Mouse (Mus musculus): ENCODE measurements around the gene Psmg4. TPM values are rescaled to one million over a fixed set of nuclear protein-coding genes. Genes with fewer than 3 reads are reported as not detected.

The Psmg4 gene
- polyA plus RNA-seq, 1 experiment from 2014 or later: 82.3 TPM

DNA sequence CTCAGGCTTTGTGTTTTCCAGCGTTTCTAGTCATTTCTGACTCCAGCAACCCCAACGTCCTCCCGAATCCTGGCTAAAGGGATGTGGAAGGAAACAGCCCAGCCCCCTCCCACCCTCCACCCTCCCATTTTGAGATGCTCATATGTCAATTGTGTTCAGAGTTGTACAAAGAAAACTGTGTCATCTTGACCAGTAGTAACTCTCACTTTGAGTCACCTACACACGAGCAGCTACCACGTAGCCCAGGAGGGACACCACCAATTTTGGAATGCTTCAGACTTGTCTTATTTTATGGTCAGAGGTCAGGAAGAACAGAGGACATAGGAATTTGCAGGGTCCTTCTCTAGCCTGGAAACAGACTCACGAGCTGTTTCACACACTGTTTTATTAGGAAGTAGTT, 11.3 kb downstream of the Psmg4 start:
- no peak overlapping the region for H3K27ac ChIP-seq (ENCODE audit: low read length)
- WGBS: 97% methylated on average over 6 of the region's 6 CpGs
- no peaks in the 10 kb centered on the region for H3K27me3 ChIP-seq (replicated peaks; ENCODE audit: control insufficient read depth, insufficient read depth, low read length)
- no peak for ATAC-seq
- no peak overlapping the region for H3K4me2 ChIP-seq (ENCODE audit: low read length)
- H3K4me1 ChIP-seq (replicated peaks; ENCODE audit: control insufficient read depth, insufficient read depth, low read length): no peaks in the 10 kb centered on the region
- no peak overlapping the region for H3K9ac ChIP-seq (replicated peaks; ENCODE audit: low read depth, low read length)
- H3K36me3 ChIP-seq (ENCODE audit: control insufficient read depth, insufficient read depth): no peaks in the 10 kb centered on the region
- H3K4me3 ChIP-seq (replicated peaks; ENCODE audit: low read length): no peak overlapping the region
- H3K9me3 ChIP-seq (ENCODE audit: control insufficient read depth, low read length): no peaks in the 10 kb centered on the region

DNA sequence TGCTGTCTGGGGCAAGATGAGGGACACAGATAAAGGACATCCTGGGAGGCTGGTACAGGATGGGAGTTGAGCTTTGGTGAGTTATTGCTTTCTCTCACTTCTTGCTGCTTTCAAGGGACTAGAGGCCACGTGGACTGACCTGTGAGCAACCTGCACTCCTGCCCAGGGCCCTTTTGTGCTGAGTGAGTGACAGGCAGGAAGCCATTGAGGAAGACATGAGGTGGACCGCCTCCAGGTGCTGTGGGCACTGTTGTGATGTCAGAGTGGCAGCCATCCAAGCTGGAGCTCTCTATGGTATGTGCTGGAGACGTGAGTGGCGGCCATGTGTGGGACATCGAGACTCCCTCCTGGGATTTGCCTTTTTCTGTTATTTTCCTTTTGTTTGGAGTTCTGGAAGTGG, 18.9 kb downstream of the Psmg4 start:
- WGBS: 68% methylated on average over 5 of the region's 5 CpGs
- H3K4me2 ChIP-seq (ENCODE audit: low read length): no peak overlapping the region
- peaks cover 14% of the 10 kb centered on the region for H3K36me3 ChIP-seq (ENCODE audit: control insufficient read depth, insufficient read depth)
- H3K9me3 ChIP-seq (ENCODE audit: control insufficient read depth, low read length): no peaks in the 10 kb centered on the region
- no peak for ATAC-seq
- no peak overlapping the region for H3K27ac ChIP-seq (ENCODE audit: low read length)
- no peak overlapping the region for H3K4me3 ChIP-seq (replicated peaks; ENCODE audit: low read length)
- no peak overlapping the region for H3K9ac ChIP-seq (replicated peaks; ENCODE audit: low read depth, low read length)
- H3K27me3 ChIP-seq (replicated peaks; ENCODE audit: control insufficient read depth, insufficient read depth, low read length): no peaks in the 10 kb centered on the region
- no peaks in the 10 kb centered on the region for H3K4me1 ChIP-seq (replicated peaks; ENCODE audit: control insufficient read depth, insufficient read depth, low read length)

- 91% methylated on average over 2 of the region's 2 CpGs for WGBS
- ATAC-seq: no peak
- Histone ChIP-seq H3K4me1 (replicated peaks; ENCODE audit: control insufficient read depth, insufficient read depth, low read length) (no peaks in the 10 kb centered on the region), H3K4me3 (replicated peaks; ENCODE audit: low read length) (no peak overlapping the region), H3K9me3 (ENCODE audit: control insufficient read depth, low read length) (no peaks in the 10 kb centered on the region), H3K36me3 (ENCODE audit: control insufficient read depth, insufficient read depth) (peaks cover 11% of the 10 kb centered on the region), H3K27me3 (replicated peaks; ENCODE audit: control insufficient read depth, insufficient read depth, low read length) (no peaks in the 10 kb centered on the region), H3K9ac (replicated peaks; ENCODE audit: low read depth, low read length) (no peak overlapping the region), H3K27ac (ENCODE audit: low read length) (no peak overlapping the region), H3K4me2 (ENCODE audit: low read length) (no peak overlapping the region)
Observed at GRCm38 (mm10) chr13:34185371-34185770, 22.6 kb downstream of the Psmg4 start.

- Histone ChIP-seq H3K27me3 (replicated peaks; ENCODE audit: control insufficient read depth, insufficient read depth, low read length) (no peaks in the 10 kb centered on the region), H3K9ac (replicated peaks; ENCODE audit: low read depth, low read length) (no peak overlapping the region), H3K4me3 (replicated peaks; ENCODE audit: low read length) (no peak overlapping the region), H3K4me2 (ENCODE audit: low read length) (no peak overlapping the region), H3K27ac (ENCODE audit: low read length) (no peak overlapping the region), H3K36me3 (ENCODE audit: control insufficient read depth, insufficient read depth) (peaks cover 6% of the 10 kb centered on the region; the same call in 1 of the 2 replicates), H3K9me3 (ENCODE audit: control insufficient read depth, low read length) (no peaks in the 10 kb centered on the region), H3K4me1 (replicated peaks; ENCODE audit: control insufficient read depth, insufficient read depth, low read length) (no peaks in the 10 kb centered on the region)
- 9% methylated on average over 5 of the region's 5 CpGs for WGBS
- ATAC-seq: peak; percentile 90
Observed at GRCm38 (mm10) chr13:34187571-34187970, 24.8 kb downstream of the Psmg4 start.

DNA sequence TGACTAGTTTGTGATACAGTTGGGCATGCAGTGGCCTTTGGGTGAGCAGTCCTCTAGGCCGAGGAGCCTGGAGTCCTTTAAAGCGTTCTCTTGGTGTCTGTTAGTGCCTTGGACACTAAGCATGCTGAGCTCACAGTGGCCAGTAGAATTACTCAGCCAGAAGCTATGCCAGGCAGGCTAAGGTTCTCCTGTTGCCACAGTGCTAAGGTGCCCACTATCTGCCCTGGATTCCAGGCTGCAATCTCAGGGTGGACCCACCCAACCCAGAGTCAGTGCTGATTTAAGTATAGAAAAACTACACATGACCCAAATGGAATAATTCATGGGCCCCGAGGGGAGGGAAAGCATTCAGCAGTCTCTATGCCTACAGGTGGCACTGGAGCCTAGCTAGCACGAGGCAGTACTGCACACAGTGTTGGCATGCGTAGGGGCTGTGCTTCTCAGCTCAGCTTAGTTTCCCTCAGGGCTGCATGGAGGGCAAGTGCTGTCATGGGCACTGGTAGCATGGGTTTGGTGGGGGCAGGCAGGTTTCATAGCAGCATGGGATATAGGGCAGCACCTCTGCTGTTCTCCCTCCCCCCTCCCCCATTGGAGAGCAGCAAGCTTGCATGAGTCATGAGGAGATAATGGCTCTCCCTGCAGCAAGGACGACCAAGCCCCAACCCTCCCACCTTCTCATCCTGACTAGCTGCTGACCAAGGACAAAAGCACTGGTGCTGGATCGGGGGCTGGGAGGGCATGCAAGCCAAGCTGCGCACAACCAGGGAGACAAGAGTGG, 29.8 kb downstream of the Psmg4 start:
- Histone ChIP-seq H3K36me3 (ENCODE audit: control insufficient read depth, insufficient read depth) (peaks cover 12% of the 10 kb centered on the region), H3K27ac (ENCODE audit: low read length) (no peak overlapping the region), H3K4me2 (ENCODE audit: low read length) (no peak overlapping the region), H3K4me3 (replicated peaks; ENCODE audit: low read length) (no peak overlapping the region), H3K27me3 (replicated peaks; ENCODE audit: control insufficient read depth, insufficient read depth, low read length) (no peaks in the 10 kb centered on the region), H3K9ac (replicated peaks; ENCODE audit: low read depth, low read length) (no peak overlapping the region), H3K9me3 (ENCODE audit: control insufficient read depth, low read length) (no peaks in the 10 kb centered on the region), H3K4me1 (replicated peaks; ENCODE audit: control insufficient read depth, insufficient read depth, low read length) (no peaks in the 10 kb centered on the region)
- ATAC-seq: peak; percentile 75
- 54% methylated on average over 8 of the region's 8 CpGs for WGBS

DNA sequence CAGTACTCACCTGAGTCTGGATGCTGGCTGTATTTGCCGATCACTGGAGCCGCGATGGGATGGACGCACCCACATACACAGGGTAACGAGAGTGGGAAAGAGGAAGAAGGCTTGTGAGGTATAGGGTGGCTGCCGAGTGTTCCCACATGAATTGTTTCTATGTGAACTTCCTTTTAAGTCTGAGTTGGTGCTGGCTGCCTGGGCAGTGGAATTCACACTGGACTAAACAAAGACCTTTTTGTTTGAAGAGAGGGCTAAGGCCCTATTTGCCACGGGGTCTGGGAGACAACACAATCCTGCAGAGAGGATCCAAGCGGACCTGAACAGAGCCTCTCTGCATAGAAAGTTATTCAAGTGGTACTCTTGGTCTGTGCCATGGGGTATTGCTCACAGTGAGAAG, 30.6 kb downstream of the Psmg4 start:
- Histone ChIP-seq H3K27me3 (replicated peaks; ENCODE audit: control insufficient read depth, insufficient read depth, low read length) (no peaks in the 10 kb centered on the region), H3K36me3 (ENCODE audit: control insufficient read depth, insufficient read depth) (peaks cover 12% of the 10 kb centered on the region), H3K27ac (ENCODE audit: low read length) (no peak overlapping the region), H3K4me2 (ENCODE audit: low read length) (no peak overlapping the region), H3K4me3 (replicated peaks; ENCODE audit: low read length) (no peak overlapping the region), H3K9ac (replicated peaks; ENCODE audit: low read depth, low read length) (no peak overlapping the region), H3K4me1 (replicated peaks; ENCODE audit: control insufficient read depth, insufficient read depth, low read length) (no peaks in the 10 kb centered on the region), H3K9me3 (ENCODE audit: control insufficient read depth, low read length) (no peaks in the 10 kb centered on the region)
- peak; percentile 48 for ATAC-seq
- WGBS: 31% methylated on average over 8 of the region's 8 CpGs

- H3K36me3 ChIP-seq (ENCODE audit: control insufficient read depth, insufficient read depth): peaks cover 12% of the 10 kb centered on the region
- H3K9me3 ChIP-seq (ENCODE audit: control insufficient read depth, low read length): no peaks in the 10 kb centered on the region
- H3K4me3 ChIP-seq (replicated peaks; ENCODE audit: low read length): no peak overlapping the region
- H3K27ac ChIP-seq (ENCODE audit: low read length): no peak overlapping the region
- no peaks in the 10 kb centered on the region for H3K27me3 ChIP-seq (replicated peaks; ENCODE audit: control insufficient read depth, insufficient read depth, low read length)
- H3K4me1 ChIP-seq (replicated peaks; ENCODE audit: control insufficient read depth, insufficient read depth, low read length): no peaks in the 10 kb centered on the region
- H3K4me2 ChIP-seq (ENCODE audit: low read length): no peak overlapping the region
- WGBS: 88% methylated on average over 1 of the region's 1 CpGs
- no peak overlapping the region for H3K9ac ChIP-seq (replicated peaks; ENCODE audit: low read depth, low read length)
- no peak for ATAC-seq
Observed at GRCm38 (mm10) chr13:34195676-34196075, 32.9 kb downstream of the Psmg4 start.

DNA sequence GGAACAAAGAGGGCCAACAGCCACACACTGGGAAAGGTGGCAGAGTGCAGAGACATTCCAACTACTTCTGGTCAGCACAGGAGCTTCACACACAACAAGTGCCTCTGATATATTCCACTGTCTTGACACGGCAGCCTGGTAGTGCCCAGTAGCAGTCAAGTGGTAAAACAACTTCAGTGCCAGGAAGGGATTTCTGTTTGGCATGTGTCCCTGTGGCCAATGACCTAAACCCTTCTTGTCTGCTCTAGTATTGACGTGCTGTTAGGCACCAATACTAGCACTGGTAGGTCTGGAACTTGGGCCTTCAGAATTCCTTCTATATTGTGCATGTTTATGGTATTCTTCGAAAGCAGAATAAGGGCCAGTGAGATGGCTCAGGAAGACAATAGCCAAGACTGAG, 42.5 kb downstream of the Psmg4 start:
- no peak overlapping the region for H3K4me3 ChIP-seq (replicated peaks; ENCODE audit: low read length)
- 90% methylated on average over 3 of the region's 3 CpGs for WGBS
- H3K4me2 ChIP-seq (ENCODE audit: low read length): no peak overlapping the region
- no peak overlapping the region for H3K9ac ChIP-seq (replicated peaks; ENCODE audit: low read depth, low read length)
- H3K27ac ChIP-seq (ENCODE audit: low read length): no peak overlapping the region
- H3K4me1 ChIP-seq (replicated peaks; ENCODE audit: control insufficient read depth, insufficient read depth, low read length): 0 out of 2 replicates have a peak, but pooled peaks cover 3% of the 10 kb centered on the region
- ATAC-seq: no peak
- no peaks in the 10 kb centered on the region for H3K27me3 ChIP-seq (replicated peaks; ENCODE audit: control insufficient read depth, insufficient read depth, low read length)
- H3K36me3 ChIP-seq (ENCODE audit: control insufficient read depth, insufficient read depth): no peaks in the 10 kb centered on the region
- H3K9me3 ChIP-seq (ENCODE audit: control insufficient read depth, low read length): no peaks in the 10 kb centered on the region

- Histone ChIP-seq H3K4me2 (ENCODE audit: low read length) (no peak overlapping the region), H3K4me3 (replicated peaks; ENCODE audit: low read length) (no peak overlapping the region), H3K27ac (ENCODE audit: low read length) (no peak overlapping the region), H3K9ac (replicated peaks; ENCODE audit: low read depth, low read length) (no peak overlapping the region), H3K27me3 (replicated peaks; ENCODE audit: control insufficient read depth, insufficient read depth, low read length) (no peaks in the 10 kb centered on the region), H3K4me1 (replicated peaks; ENCODE audit: control insufficient read depth, insufficient read depth, low read length) (0 out of 2 replicates have a peak, but pooled peaks cover 3% of the 10 kb centered on the region), H3K36me3 (ENCODE audit: control insufficient read depth, insufficient read depth) (no peaks in the 10 kb centered on the region), H3K9me3 (ENCODE audit: control insufficient read depth, low read length) (no peaks in the 10 kb centered on the region)
- WGBS: 57% methylated on average over 6 of the region's 6 CpGs
- no peak for ATAC-seq
Observed at GRCm38 (mm10) chr13:34207714-34208470, 45.1 kb downstream of the Psmg4 start.

Measured in forebrain, embryonic 16.5 days (tissue).